Mouse (Mus musculus): ENCODE measurements around the gene Sap30.

GRCm38 (mm10) chr8:57473751-57474150 is 13.9 kb downstream of the Sap30 start:
- TF ChIP-seq TAL1 (conservative IDR thresholded peaks at IDR 0.05; ENCODE audit: low read depth, low read length) (no peak), CTCF (IDR thresholded peaks at IDR 0.05; ENCODE audit: low read depth, low read length) (no peak)

Measured in G1E (cell line).